Comparison of ENCODE assay signal across 22 mouse cellular contexts in genomic region chr9:7748881-7749280, GRCm38 (mm10). TPM values are rescaled to one million over a fixed set of nuclear protein-coding genes. Genes with fewer than 3 reads are reported as not detected.
"Had no signal": no experiment of that assay in that cellular context is flagged by ENCODE, and none has a peak within 500 bp of the region (broad histone marks: within the 10 kb centered on the region; RNA-seq: fewer than 3 reads in every experiment).

No protein-coding gene starts in this region.

- H3K9me3 ChIP-seq: lung, embryonic 15.5 days; megakaryocyte, embryonic 14.5 days; midbrain, embryonic 13.5 days; midbrain, embryonic 15.5 days; neural tube, embryonic 12.5 days had no signal

- H3K4me2 ChIP-seq: lung, embryonic 15.5 days; midbrain, embryonic 11.5 days; midbrain, embryonic 13.5 days; midbrain, embryonic 15.5 days; neural tube, embryonic 12.5 days had no signal

- H3K9ac ChIP-seq: liver, postnatal 0 days; lung, embryonic 15.5 days; midbrain, embryonic 13.5 days; midbrain, embryonic 15.5 days; neural tube, embryonic 12.5 days had no signal

- H3K4me3 ChIP-seq: lung, embryonic 15.5 days; midbrain, embryonic 13.5 days; midbrain, embryonic 15.5 days; neural tube, embryonic 12.5 days had no signal

- H3K36me3 ChIP-seq: lung, embryonic 15.5 days; midbrain, embryonic 13.5 days; midbrain, embryonic 15.5 days; neural tube, embryonic 12.5 days had no signal

- DNase-seq: liver, postnatal 0 days; lung, adult 2 months; lung, postnatal 14 days; lung, postnatal 36 days; right cerebral cortex, postnatal 14 days; thymus, adult 18-20 months; thymus, postnatal 14 days; thymus, postnatal 36 days had no signal

- H3K4me1 ChIP-seq: lung, embryonic 15.5 days; midbrain, embryonic 13.5 days; midbrain, embryonic 15.5 days; neural tube, embryonic 12.5 days had no signal

- H3K27ac ChIP-seq: lung, embryonic 15.5 days; macrophage; midbrain, embryonic 13.5 days; midbrain, embryonic 15.5 days; neural tube, embryonic 12.5 days had no signal

- ATAC-seq: liver, postnatal 0 days; lung, postnatal 0 days; midbrain, embryonic 13.5 days; midbrain, embryonic 15.5 days had no signal

- H3K27me3 ChIP-seq: lung, embryonic 15.5 days; megakaryocyte, embryonic 14.5 days; midbrain, embryonic 13.5 days; midbrain, embryonic 15.5 days; neural tube, embryonic 12.5 days had no signal

RNA-seq across cellular contexts. Expression of gene Mmp7, which starts 57.0 kb away (rescaled TPM):
- total RNA-seq: megakaryocyte progenitor cell, adult 5-6 weeks; midbrain, postnatal 0 days; monocyte, adult 5-6 weeks; neutrophil, adult 5-6 weeks had no signal
- polyA plus RNA-seq: liver, postnatal 0 days; lung, adult 2 months; lung, embryonic 15.5 days; lung, postnatal 0 days; macrophage; midbrain, embryonic 11.5 days; midbrain, embryonic 13.5 days; midbrain, embryonic 15.5 days; midbrain, postnatal 0 days; neural tube, embryonic 12.5 days; neural tube, embryonic 14.5 days; spleen, adult 2 months had no signal
